Mouse (Mus musculus) brain, embryonic 14.5 days (tissue): ENCODE measurements around the gene Igfbp1. TPM values are rescaled to one million over a fixed set of nuclear protein-coding genes. Genes with fewer than 3 reads are reported as not detected.

Experiments
- DNase-seq: peaks from one replicate; pipeline ENCODE4 v3.0.0-alpha.2; 2011; ENCODE audit warnings: low read depth
- CTCF ChIP-seq: fragments of 200-500 bp; IDR thresholded peaks from 2 replicates; pipeline ENCODE4 v1.5.1; 2012; ENCODE audit warnings: inconsistent platforms, mild to moderate bottlenecking, moderate library complexity, borderline replicate concordance; ENCODE audit not compliant: insufficient read depth, insufficient read length; ENCODE audit errors: extremely low read depth
- POLR2A ChIP-seq: fragments of 200-500 bp; IDR thresholded peaks from 2 replicates; pipeline ENCODE4 v1.6.1; 2012; ENCODE audit warnings: mild to moderate bottlenecking, inconsistent platforms, borderline replicate concordance; ENCODE audit not compliant: poor library complexity, insufficient read depth, insufficient read length, severe bottlenecking; ENCODE audit errors: extremely low read depth
- polyA plus RNA-seq: library from polyadenylated mRNA; depleted of rRNA; stranded (reverse); fragments of >200 nt; gene quantifications from 2 replicates; pipeline ENCODE4 v1.2.3, GENCODE M21; 2012

Igfbp1 gene
- polyA plus RNA-seq, 1 experiment = 0.22 TPM

DNA sequence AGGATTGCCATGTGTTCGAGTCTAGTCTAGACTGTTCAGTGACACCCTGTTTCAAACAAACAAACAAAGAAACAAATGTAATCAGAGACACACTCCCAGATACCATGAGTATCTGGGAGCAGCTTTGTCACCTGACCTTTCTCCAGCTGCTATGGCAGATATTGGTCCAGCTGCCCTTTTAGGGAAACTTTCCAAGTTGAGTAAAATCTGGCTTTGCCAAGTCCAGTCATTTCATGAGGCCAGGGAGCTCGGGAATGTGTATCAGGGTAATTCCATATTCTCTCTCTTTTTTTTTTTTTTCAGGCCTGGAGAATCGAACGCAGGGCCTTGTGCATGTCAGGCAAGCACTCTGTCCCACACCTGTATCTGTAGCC, 2.3 kb upstream of the Igfbp1 start:
- TF ChIP-seq POLR2A (no peak), CTCF (no peak)
- no peak for DNase-seq

- DNase-seq = no peak
These were observed 424 bp downstream of the Igfbp1 start for GRCm38 (mm10) chr11:7198006-7198405.

GRCm38 (mm10) chr11:7198481-7199256, 1.1 kb downstream of the Igfbp1 start:
- TF ChIP-seq POLR2A (no peak), CTCF (no peak)
- DNase-seq = no peak

More at GRCm38 (mm10) chr11:7198006-7198405, 424 bp downstream of the Igfbp1 start:
- TF ChIP-seq CTCF (no peak), POLR2A (no peak)

- no peak for TF ChIP-seq POLR2A
- peak; percentile 68; the same call in 1 of the 2 replicates for TF ChIP-seq CTCF
- DNase-seq = peak; percentile 82
These were observed 2.3 kb downstream of the Igfbp1 start for GRCm38 (mm10) chr11:7199736-7200392.

GRCm38 (mm10) chr11:7200393-7200783, 2.8 kb downstream of the Igfbp1 start:
- TF ChIP-seq CTCF = no peak
- TF ChIP-seq POLR2A = no peak
- DNase-seq = no peak

DNA sequence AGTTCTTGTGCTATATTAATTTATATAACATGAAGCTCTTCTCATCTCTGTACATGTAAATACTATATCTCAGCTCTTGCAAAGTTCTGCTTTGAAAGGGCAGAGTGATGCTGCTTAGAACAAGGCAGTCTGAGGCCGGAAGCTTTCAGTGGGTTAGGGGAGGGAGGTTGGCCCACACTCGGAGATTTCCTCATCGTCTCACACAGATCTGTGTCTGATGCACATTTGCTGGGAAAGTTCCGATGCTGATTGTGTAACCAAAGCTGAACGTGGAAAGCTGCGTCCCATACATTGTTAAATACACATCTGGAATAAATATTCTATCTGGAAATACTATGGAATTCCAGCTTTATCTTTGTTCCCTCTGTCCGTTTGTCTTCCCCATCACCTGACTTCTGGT, 4.6 kb downstream of the Igfbp1 start:
- no peak for DNase-seq
- no peak for TF ChIP-seq POLR2A
- no peak for TF ChIP-seq CTCF

GRCm38 (mm10) chr11:7203846-7204245, 6.3 kb downstream of the Igfbp1 start:
- DNase-seq = no peak
- no peak for TF ChIP-seq CTCF
- no peak for TF ChIP-seq POLR2A

- TF ChIP-seq POLR2A (no peak), CTCF (peak; percentile 99)
- peak; percentile 82 for DNase-seq
These were observed 12.8 kb downstream of the Igfbp1 start for GRCm38 (mm10) chr11:7210343-7210742.

GRCm38 (mm10) chr11:7211211-7211610, 13.6 kb downstream of the Igfbp1 start:
- DNase-seq = peak; percentile 61
- no peak for TF ChIP-seq CTCF

- no peak for DNase-seq
- TF ChIP-seq CTCF (no peak), POLR2A (no peak)
These were observed 14.7 kb downstream of the Igfbp1 start for GRCm38 (mm10) chr11:7212126-7212798.

- no peak for TF ChIP-seq CTCF
- TF ChIP-seq POLR2A = no peak
- DNase-seq = no peak
These were observed 15.5 kb downstream of the Igfbp1 start for GRCm38 (mm10) chr11:7213161-7213500.
